Mouse (Mus musculus): Measurements from ENCODE around the gene Xntrpc.
A peak's percentile ranks its signal among the peaks of the same experiment; 100 is the strongest.
"Not testable (repeated sequence)": the region's sequence is repeated elsewhere in the genome, so short reads cannot be mapped to it uniquely, and the experiment has no call there.

Xntrpc gene

GRCm38 (mm10) chr7:102065046-102065891 lies at the start of gene Xntrpc, which contains the start of the genes Rnf121 and Xndc1:
Gene Xntrpc (plus strand): TSS chr7:102065713.
Gene Rnf121 (minus strand): TSS chr7:102065469.
Gene Xndc1 (plus strand): TSS chr7:102065511.
- peak; percentile 94 for DNase-seq (ENCODE audit: low spot score in 2 of 2)

GRCm38 (mm10) chr7:102016936-102017335 lies 48.6 kb upstream of the Xntrpc start:
- no peak for DNase-seq (ENCODE audit: low spot score in 2 of 2)

- peak; percentile 45 to 63 for DNase-seq (ENCODE audit: low spot score in 2 of 2)
Measured at GRCm38 (mm10) chr7:102017452-102017851, 48.1 kb upstream of the Xntrpc start.

- peak; percentile 53 to 56 for DNase-seq (ENCODE audit: low spot score in 2 of 2)
Measured at GRCm38 (mm10) chr7:102018034-102018433, 47.5 kb upstream of the Xntrpc start.

- DNase-seq (ENCODE audit: low spot score in 2 of 2) = no peak
Measured at GRCm38 (mm10) chr7:102018590-102018989, 46.9 kb upstream of the Xntrpc start, which contains the start of gene Il18bp. Gene Il18bp (minus strand): TSS chr7:102018690.

- no peak for DNase-seq (ENCODE audit: low spot score in 2 of 2)
Measured at GRCm38 (mm10) chr7:102019362-102019761, 46.2 kb upstream of the Xntrpc start.

- not testable (repeated sequence) for DNase-seq (ENCODE audit: low spot score in 2 of 2)
Measured at GRCm38 (mm10) chr7:102020934-102021333, 44.6 kb upstream of the Xntrpc start.

GRCm38 (mm10) chr7:102023821-102024220 lies 41.7 kb upstream of the Xntrpc start:
- DNase-seq (ENCODE audit: low spot score in 2 of 2) = no peak

GRCm38 (mm10) chr7:102025187-102026119 lies 40.1 kb upstream of the Xntrpc start:
- DNase-seq (ENCODE audit: low spot score in 2 of 2) = no peak

GRCm38 (mm10) chr7:102034904-102035303 lies 30.6 kb upstream of the Xntrpc start:
- no peak for DNase-seq (ENCODE audit: low spot score in 2 of 2)

GRCm38 (mm10) chr7:102035534-102035933 lies 30.0 kb upstream of the Xntrpc start:
- DNase-seq (ENCODE audit: low spot score in 2 of 2) = no peak

GRCm38 (mm10) chr7:102037318-102037717 lies 28.2 kb upstream of the Xntrpc start:
- no peak for DNase-seq (ENCODE audit: low spot score in 2 of 2)

GRCm38 (mm10) chr7:102042314-102042713 lies 23.2 kb upstream of the Xntrpc start:
- DNase-seq (ENCODE audit: low spot score in 2 of 2) = no peak

- not testable (repeated sequence) for DNase-seq (ENCODE audit: low spot score in 2 of 2)
Measured at GRCm38 (mm10) chr7:102048524-102048923, 17.0 kb upstream of the Xntrpc start.

GRCm38 (mm10) chr7:102061353-102061752 lies 4.2 kb upstream of the Xntrpc start:
- no peak for DNase-seq (ENCODE audit: low spot score in 2 of 2)

- DNase-seq (ENCODE audit: low spot score in 2 of 2) = no peak
Measured at GRCm38 (mm10) chr7:102062203-102062602, 3.3 kb upstream of the Xntrpc start.

- no peak for DNase-seq (ENCODE audit: low spot score in 2 of 2)
Measured at GRCm38 (mm10) chr7:102063891-102064290, 1.6 kb upstream of the Xntrpc start.

- DNase-seq (ENCODE audit: low spot score in 2 of 2) = no peak
Measured at GRCm38 (mm10) chr7:102064655-102065045, 863 bp upstream of the Xntrpc start.

GRCm38 (mm10) chr7:102066363-102066762 lies 850 bp downstream of the Xntrpc start:
- no peak for DNase-seq (ENCODE audit: low spot score in 2 of 2)

- DNase-seq (ENCODE audit: low spot score in 2 of 2) = no peak
Measured at GRCm38 (mm10) chr7:102076714-102077296, 11.3 kb downstream of the Xntrpc start.

- no peak for DNase-seq (ENCODE audit: low spot score in 2 of 2)
Measured at GRCm38 (mm10) chr7:102078517-102078916, 13.0 kb downstream of the Xntrpc start.

- DNase-seq (ENCODE audit: low spot score in 2 of 2) = no peak
Measured at GRCm38 (mm10) chr7:102080311-102080710, 14.8 kb downstream of the Xntrpc start.
